Mouse (Mus musculus) mesoderm, embryonic 11.5 days (tissue): Measurements from ENCODE around the gene 4932415D10Rik.

ENCODE experiments used
- DNase-seq: peaks from one replicate; pipeline ENCODE4 v3.0.0-alpha.2; 2012; ENCODE audit warnings: low read depth, low spot score

4932415D10Rik gene

DNA sequence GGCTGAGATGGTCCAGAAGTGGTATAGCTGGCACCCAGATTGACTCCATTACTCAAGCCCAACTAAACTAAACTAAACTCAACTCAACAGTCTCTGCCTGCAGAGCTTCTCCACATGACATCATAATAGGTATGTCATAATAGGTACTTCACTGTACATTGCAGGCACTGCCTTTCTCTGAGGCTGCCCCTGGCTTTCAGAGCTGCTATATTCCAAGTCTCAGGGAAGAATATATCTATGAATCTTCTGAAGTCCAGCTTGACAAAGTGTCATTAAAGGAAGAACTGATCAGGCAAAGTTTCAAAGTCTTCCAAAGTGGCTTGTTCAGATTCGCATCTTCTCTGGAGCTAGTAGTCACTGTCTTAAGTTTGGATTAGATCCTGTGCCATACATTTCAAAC is at the start of gene 4932415D10Rik:
TSS of gene 4932415D10Rik (minus strand) at position 101 of the 400 bp plus-strand sequence.
- DNase-seq: no peak

- no peak for DNase-seq
These were observed 45.5 kb upstream of the 4932415D10Rik start for GRCm38 (mm10) chr10:82361911-82362310.

DNA sequence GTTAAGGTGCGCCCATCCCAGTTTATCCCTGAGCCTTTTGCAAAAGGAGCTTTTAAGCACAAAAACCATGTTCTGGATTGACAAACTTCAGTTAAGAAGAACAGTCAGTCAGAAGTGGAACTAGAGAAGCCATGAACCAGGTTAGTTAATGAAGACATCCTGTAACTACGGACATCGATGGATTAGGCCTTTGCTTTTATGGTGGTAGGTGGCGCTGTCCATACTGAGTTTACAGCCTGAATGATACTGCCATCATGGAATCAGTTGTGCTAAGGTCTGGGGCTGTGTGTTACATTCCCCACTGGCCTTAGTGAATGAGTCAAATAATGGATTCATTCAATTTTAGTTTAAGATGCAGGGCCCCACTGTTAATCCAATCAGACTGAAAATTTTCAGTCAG is 39.0 kb upstream of the 4932415D10Rik start:
- no peak for DNase-seq

DNA sequence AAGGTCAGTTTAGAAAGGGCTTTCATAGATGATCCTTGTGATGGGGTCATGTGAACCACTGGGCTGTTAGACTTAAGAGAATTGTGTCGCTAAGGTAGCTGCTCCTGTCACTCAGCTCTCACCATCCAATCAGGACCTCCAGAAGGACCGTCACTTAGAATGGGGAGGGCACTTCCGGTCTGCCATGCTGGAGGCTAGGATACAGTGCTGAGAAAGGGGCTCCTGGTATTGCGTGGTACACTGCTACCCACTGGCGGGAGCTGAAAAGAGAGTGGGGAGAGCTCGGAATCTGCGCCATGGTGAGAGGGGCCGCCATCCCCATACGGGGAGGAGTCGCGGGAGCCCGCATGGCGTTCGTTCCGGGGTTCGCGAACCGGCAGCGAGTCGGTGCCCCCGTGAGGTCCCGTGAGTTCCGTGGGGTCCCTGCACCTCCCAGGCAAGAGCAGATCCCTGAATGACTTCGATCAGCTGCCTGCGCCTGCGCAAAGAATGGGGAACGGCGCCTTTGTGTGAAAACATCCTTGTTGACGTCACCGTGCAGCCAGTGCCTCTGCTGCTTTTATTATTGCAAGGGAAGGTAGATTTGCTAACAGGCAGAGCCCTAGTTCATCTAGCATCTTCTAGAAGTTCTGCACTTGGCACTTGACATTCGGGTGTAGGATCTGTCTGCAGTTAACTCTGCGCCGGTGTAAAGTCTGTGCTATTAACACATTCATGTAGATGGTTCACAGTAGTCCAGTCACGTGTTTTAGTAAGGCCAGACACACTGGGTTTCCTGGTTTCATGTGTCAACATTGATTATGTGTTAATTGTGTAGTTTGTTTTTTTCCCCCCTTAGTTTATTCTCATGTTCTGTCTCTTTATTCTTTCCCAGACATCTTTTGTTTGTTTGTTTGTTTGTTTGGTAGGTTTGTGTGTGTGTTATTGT is 38.0 kb upstream of the 4932415D10Rik start, which contains the start of gene Gm4924:
TSS of gene Gm4924 (plus strand) at position 173 of the 928 bp plus-strand sequence.
- peak; percentile 92 for DNase-seq

- DNase-seq: no peak
These were observed 13.4 kb upstream of the 4932415D10Rik start for GRCm38 (mm10) chr10:82329826-82330225.

GRCm38 (mm10) chr10:82320134-82320533 is 3.8 kb upstream of the 4932415D10Rik start:
- DNase-seq: no peak

GRCm38 (mm10) chr10:82296440-82296839 is 19.9 kb downstream of the 4932415D10Rik start:
- DNase-seq: no peak

DNA sequence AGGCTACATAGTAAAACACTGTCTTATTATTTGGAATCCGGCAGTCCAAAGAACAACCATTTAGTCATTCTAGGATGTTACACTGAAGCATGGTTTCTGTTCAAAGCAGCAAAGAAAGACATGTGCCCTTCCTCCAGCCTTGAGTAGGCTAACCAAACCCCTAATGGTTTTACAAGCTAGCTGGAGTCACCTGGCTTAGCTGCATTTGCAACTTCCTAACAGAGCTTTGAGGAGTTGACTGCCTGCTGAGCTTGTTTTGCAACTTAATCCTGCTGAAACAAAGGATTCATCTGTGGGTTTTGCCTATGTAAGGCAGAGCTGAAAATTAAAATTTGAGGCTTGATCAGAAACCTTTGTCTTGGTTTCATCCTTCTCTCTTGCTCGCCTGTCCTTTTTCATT is 59.1 kb downstream of the 4932415D10Rik start:
- DNase-seq: no peak

DNA sequence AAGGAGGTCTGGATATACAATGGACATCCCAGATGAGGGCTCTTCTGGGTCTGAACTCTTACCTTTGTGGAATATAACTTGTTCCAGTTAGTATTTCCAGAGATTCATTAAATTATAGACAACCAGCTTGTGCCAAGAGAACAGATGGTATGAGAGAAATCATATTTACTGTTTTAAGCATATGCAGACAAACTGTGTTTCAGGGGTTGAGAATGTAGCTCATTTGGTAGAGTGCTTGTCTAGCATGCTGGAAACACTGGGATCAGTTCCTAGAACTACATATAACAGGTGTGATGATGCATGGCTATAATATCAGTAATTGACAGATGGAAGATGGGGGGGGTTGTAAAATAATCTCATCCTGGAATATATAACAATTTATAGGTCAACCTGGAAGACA is 71.4 kb downstream of the 4932415D10Rik start:
- DNase-seq: no peak

DNA sequence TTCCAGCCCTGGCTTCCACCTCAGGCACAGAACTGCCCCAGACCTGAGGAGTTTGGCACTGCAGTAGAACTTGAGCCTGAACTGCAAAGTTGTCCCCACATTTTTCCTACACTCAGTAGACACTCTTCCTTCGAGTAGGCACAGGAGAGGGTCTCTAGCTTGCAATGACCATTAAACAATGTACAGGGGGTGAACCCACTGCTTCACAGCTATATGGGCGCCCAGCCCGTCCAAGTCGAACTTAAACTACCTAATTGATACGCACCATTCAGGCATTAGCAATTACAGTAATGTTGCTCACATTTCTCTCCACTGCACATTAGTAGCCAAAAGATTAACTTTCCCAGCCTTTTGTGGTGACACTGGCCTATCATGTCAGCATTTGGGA is 75.0 kb downstream of the 4932415D10Rik start:
- no peak for DNase-seq

DNA sequence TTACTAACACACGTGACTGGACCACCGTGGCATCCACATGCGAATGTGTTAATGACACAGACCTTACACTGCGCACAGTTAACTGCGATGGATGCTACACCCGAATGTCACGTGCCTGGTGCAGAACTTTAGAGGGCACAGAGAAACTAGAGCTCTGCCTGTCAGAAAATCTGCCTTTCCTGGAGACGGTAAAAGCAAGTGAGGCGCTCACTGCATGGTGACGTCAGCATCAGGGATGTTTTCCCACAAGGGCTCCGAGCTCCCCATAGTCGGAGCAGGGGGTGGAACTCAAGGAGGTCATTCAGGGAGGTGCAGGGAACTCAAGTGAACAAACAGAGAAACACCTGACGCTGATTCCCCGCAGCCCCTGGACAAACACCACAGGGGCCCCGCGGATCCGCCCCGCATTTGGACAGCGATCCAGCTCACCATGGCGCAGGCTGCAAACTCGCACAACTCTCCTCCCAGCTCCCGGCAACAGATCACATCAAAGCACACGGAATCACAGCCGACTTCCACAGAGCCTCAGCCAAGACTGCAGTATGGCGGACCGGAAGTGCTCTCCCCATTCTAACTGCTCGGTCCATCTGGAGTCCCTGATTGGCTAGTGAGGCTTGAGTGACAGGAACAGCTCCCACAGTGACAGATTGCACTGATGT is 75.5 kb downstream of the 4932415D10Rik start, which contains the start of gene Zfp938:
TSS of gene Zfp938 (minus strand) at position 539 of the 659 bp plus-strand sequence.
- peak; percentile 90 for DNase-seq
